Mouse (Mus musculus) ES-E14 (cell line): ENCODE measurements around the gene Bpifa1. TPM values are rescaled to one million over a fixed set of nuclear protein-coding genes. Genes with fewer than 3 reads are reported as not detected.
"Not testable (repeated sequence)": the region's sequence is repeated elsewhere in the genome, so short reads cannot be mapped to it uniquely, and the experiment has no call there.

Source experiments
- DNase-seq: peaks from one replicate; pipeline ENCODE4 v3.0.0-alpha.2; 2013; ENCODE audit warnings: low read depth, low spot score
- H3K27ac ChIP-seq: 2 replicates; pipeline ENCODE4 v1.5.1; 2012; ENCODE audit warnings: low read depth, mild to moderate bottlenecking, low read length, moderate library complexity, mixed read lengths; ENCODE audit not compliant: poor library complexity, insufficient read depth, severe bottlenecking
- H3K36me3 ChIP-seq: 2 replicates; pipeline ENCODE4 v1.6.1; 2012; ENCODE audit warnings: mild to moderate bottlenecking, low read length, moderate library complexity, mixed read lengths; ENCODE audit not compliant: control insufficient read depth, poor library complexity, insufficient read depth, severe bottlenecking
- H3K4me1 ChIP-seq, 2 experiments: fragments of 150-350 bp in 1 of 2; sonication (generic) in 1 of 2; 2 replicates each; pipeline ENCODE4 v1.6.1; 2012; ENCODE audit warnings: low read length in 2 of 2, mild to moderate bottlenecking in 1 of 2, mixed read lengths in 1 of 2; ENCODE audit not compliant: control insufficient read depth in 2 of 2, insufficient read depth in 2 of 2, poor library complexity in 1 of 2
- H3K4me3 ChIP-seq, 2 experiments: fragments of 150-350 bp in 1 of 2; sonication (generic) in 1 of 2; 2 replicates each; pipeline ENCODE4 v1.5.1; 2012; ENCODE audit warnings: low read length in 2 of 2, low read depth in 1 of 2, mild to moderate bottlenecking in 1 of 2, mixed read lengths in 1 of 2; ENCODE audit not compliant: insufficient read depth in 1 of 2, poor library complexity in 1 of 2, severe bottlenecking in 1 of 2
- H3K9ac ChIP-seq: 2 replicates; pipeline ENCODE4 v1.6.1; 2012; ENCODE audit warnings: low read depth, mild to moderate bottlenecking, low read length, mixed read lengths; ENCODE audit not compliant: poor library complexity, insufficient read depth, severe bottlenecking
- H3K9me3 ChIP-seq: fragments of 150-350 bp; sonication (generic); 2 replicates; pipeline ENCODE4 v1.6.1; 2012; ENCODE audit warnings: low read depth, mild to moderate bottlenecking, low read length; ENCODE audit not compliant: control insufficient read depth, insufficient read depth
- CHD2 ChIP-seq: IDR thresholded peaks from 2 replicates; pipeline ENCODE4 v1.6.1; 2014; ENCODE audit warnings: mild to moderate bottlenecking, low read depth, low read length, inconsistent platforms
- HCFC1 ChIP-seq: IDR thresholded peaks from 2 replicates; pipeline ENCODE4 v1.6.1; 2012; ENCODE audit warnings: low read length, inconsistent platforms, borderline replicate concordance; ENCODE audit not compliant: insufficient read depth
- MAFK ChIP-seq: IDR thresholded peaks from 2 replicates; pipeline ENCODE4 v1.6.1; 2014; ENCODE audit warnings: mild to moderate bottlenecking, low read depth, low read length, inconsistent platforms; ENCODE audit not compliant: insufficient read depth
- ZC3H11A ChIP-seq: IDR thresholded peaks from 2 replicates; pipeline ENCODE4 v1.6.1; 2012; ENCODE audit warnings: low read depth, mild to moderate bottlenecking, inconsistent platforms, low read length, borderline replicate concordance
- ZNF384 ChIP-seq: IDR thresholded peaks from 2 replicates; pipeline ENCODE4 v1.6.1; 2012; ENCODE audit warnings: low read depth, low read length, inconsistent platforms
- in situ Hi-C, 2 experiments: fragments of 600-800 bp; cut with MboI; formaldehyde crosslinking; loops; one replicate each; pipeline ENCODE4 v1.15.1; 2025; ENCODE audit warnings: low sequenced_read_pairs in 2 of 2, inconsistent platforms in 1 of 2; ENCODE audit not compliant: unreplicated experiment in 2 of 2
- total RNA-seq: library from RNA; depleted of rRNA; stranded (reverse); fragments of 300-350 nt; gene quantifications from 2 replicates; pipeline ENCODE4 v1.2.3, GENCODE M21; 2012

Bpifa1 gene
- total RNA-seq, 1 experiment = not detected

DNA sequence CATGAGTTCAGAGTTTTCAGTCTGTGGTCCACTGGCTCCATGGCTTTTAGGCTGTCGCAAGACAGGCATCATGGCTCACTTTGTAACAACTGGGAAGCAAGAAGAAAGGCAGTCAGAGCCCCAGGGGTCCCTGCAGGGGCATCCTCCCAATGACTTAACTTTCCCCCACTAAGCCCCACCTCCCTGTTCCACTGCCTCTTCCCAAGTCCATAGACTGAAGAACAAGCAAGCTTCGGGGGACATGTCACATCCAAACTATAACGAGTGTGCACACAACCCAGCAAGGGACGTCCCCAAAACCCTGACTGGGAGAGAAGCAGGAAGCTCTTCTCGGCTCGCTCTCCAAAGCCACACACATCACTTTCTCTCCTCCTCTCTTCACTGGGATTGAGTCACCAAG, 28.9 kb downstream of the Bpifa1 start:
- no peaks in the 10 kb centered on the region for H3K36me3 ChIP-seq
- no peak overlapping the region for H3K4me3 ChIP-seq
- no peak for TF ChIP-seq HCFC1
- no peak for TF ChIP-seq ZC3H11A
- TF ChIP-seq CHD2 = no peak
- no peak for TF ChIP-seq MAFK
- no peak for TF ChIP-seq ZNF384
- H3K27ac ChIP-seq = no peak overlapping the region
- H3K9ac ChIP-seq = no peak overlapping the region
- no peak for DNase-seq
- no peaks in the 10 kb centered on the region for H3K9me3 ChIP-seq
- in situ Hi-C loops = no loop called here
- H3K4me1 ChIP-seq = no peaks in the 10 kb centered on the region

DNA sequence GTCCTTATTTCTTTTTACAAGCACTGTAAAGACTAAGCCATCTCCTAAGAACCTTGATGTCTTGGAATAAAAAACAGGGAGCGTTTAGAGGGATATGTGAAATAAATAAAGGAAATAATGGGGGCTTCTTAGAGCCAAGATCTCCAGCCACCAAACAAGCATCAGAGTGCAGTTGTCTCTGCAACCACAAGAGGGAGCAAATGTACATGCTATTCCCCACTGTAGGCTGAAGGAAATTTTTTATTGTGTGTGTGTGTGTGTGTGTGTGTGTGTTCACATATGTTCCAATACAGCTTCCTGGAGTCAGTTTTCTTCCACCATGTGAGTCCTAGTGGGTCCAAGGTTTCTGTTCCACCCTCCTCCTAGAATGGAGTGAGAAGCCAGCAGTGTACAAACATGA, 30.6 kb downstream of the Bpifa1 start:
- in situ Hi-C loops = no loop called here
- no peaks in the 10 kb centered on the region for H3K4me1 ChIP-seq
- H3K4me3 ChIP-seq = no peak overlapping the region
- no peak for DNase-seq
- H3K9ac ChIP-seq = no peak overlapping the region
- no peak for TF ChIP-seq CHD2
- no peak for TF ChIP-seq ZC3H11A
- no peak for TF ChIP-seq HCFC1
- TF ChIP-seq MAFK = no peak
- no peak for TF ChIP-seq ZNF384
- H3K27ac ChIP-seq = no peak overlapping the region
- no peaks in the 10 kb centered on the region for H3K36me3 ChIP-seq
- H3K9me3 ChIP-seq = no peaks in the 10 kb centered on the region

DNA sequence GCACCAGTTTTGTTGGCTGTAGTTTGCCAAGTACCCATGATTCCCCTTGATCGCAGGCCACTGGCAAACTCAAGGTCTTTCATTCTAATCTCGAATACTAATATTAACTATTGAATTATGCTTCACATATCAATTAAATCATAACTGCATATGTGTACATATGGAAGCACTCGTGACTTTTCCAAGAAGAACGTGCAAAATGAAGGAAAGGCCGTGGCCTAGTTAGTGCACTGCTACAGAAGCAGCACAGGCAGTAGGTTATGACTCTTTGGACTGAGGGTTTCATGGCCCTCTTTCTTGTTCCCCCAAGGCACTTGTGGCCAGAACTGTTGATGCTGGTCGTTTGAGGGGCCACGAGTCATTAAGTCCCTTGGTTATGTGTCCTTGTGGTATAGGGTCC, 39.2 kb downstream of the Bpifa1 start:
- DNase-seq, H3K4me3 ChIP-seq, H3K9me3 ChIP-seq, H3K27ac ChIP-seq, in situ Hi-C loops, H3K36me3 ChIP-seq, H3K4me1 ChIP-seq, H3K9ac ChIP-seq: not testable (repeated sequence)

DNA sequence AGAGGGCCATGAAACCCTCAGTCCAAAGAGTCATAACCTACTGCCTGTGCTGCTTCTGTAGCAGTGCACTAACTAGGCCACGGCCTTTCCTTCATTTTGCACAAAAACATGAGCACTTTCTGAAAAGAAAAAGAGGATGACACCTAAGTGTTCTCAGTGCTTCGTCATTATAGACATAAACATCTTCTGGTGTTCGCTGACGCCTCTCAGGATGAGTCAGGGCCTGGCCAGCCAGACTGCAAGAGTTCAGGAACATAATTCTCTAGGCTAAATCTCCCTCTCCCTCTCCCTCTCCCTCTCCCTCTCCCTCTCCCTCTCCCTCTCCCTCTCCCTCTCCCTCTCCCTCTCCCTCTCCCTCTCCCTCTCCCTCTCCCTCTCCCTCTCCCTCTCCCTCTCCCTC, 40.4 kb downstream of the Bpifa1 start:
- H3K9ac ChIP-seq, H3K4me3 ChIP-seq, H3K9me3 ChIP-seq, DNase-seq, H3K4me1 ChIP-seq, H3K36me3 ChIP-seq, H3K27ac ChIP-seq, in situ Hi-C loops: not testable (repeated sequence)

DNA sequence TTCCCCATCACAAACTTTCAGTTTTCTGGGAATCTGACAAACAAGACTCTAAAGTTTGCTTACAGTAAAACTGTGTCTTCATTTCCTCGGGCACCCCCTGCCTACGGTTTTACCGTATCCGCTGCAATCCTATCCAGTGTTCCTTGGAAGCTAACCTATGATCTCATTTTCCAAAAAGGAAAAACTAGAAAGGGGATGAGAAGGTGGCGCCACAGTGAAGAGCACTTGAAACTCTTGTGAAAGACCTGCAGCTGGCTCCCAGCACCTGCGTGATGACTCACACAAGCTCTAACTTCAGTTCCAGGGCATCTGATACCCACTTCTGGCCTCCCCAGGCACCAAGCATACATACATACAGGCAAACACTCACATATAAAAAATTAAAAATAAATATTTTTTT, 42.6 kb downstream of the Bpifa1 start:
- no peak overlapping the region for H3K4me3 ChIP-seq
- H3K9ac ChIP-seq = no peak overlapping the region
- DNase-seq = no peak
- 0 out of 4 replicates have a peak, but pooled peaks cover 0 to 4% of the 10 kb centered on the region in 2 experiments for H3K4me1 ChIP-seq
- no peak overlapping the region for H3K27ac ChIP-seq
- no peaks in the 10 kb centered on the region for H3K9me3 ChIP-seq
- in situ Hi-C loops = no loop called here
- no peaks in the 10 kb centered on the region for H3K36me3 ChIP-seq
- TF ChIP-seq ZC3H11A (no peak), MAFK (no peak), HCFC1 (no peak), CHD2 (no peak), ZNF384 (no peak)
